Mouse (Mus musculus): ENCODE data around the gene Tmem182.

Gene Tmem182

GRCm38 (mm10) chr1:40867651-40868050 lies 62.2 kb downstream of the Tmem182 start:
- DNase-seq, result no peak

GRCm38 (mm10) chr1:40873760-40874455 lies 68.5 kb downstream of the Tmem182 start:
- no peak for DNase-seq

- DNase-seq, result no peak
Measured at GRCm38 (mm10) chr1:40874456-40875375, 69.3 kb downstream of the Tmem182 start.

- peak; percentile 4 for DNase-seq
Measured at GRCm38 (mm10) chr1:40879051-40879450, 73.7 kb downstream of the Tmem182 start.

- no peak for DNase-seq
Measured at GRCm38 (mm10) chr1:40879526-40879925, 74.1 kb downstream of the Tmem182 start.

GRCm38 (mm10) chr1:40880527-40880926 lies 75.1 kb downstream of the Tmem182 start:
- no peak for DNase-seq

- no peak for DNase-seq
Measured at GRCm38 (mm10) chr1:40883856-40884255, 78.5 kb downstream of the Tmem182 start.

- no peak for DNase-seq
Measured at GRCm38 (mm10) chr1:40884943-40885342, 79.5 kb downstream of the Tmem182 start.

- no peak for DNase-seq
Measured at GRCm38 (mm10) chr1:40887673-40888072, 82.3 kb downstream of the Tmem182 start.

GRCm38 (mm10) chr1:40888396-40889040 lies 83.1 kb downstream of the Tmem182 start:
- no peak for DNase-seq

GRCm38 (mm10) chr1:40889617-40890016 lies 84.2 kb downstream of the Tmem182 start:
- DNase-seq, result no peak

GRCm38 (mm10) chr1:40890246-40890645 lies 84.8 kb downstream of the Tmem182 start:
- DNase-seq, result no peak

GRCm38 (mm10) chr1:40903712-40904111 lies 98.3 kb downstream of the Tmem182 start:
- DNase-seq, result no peak
